Mouse (Mus musculus) spleen, adult 2 months (tissue): ENCODE measurements at regions not wholly inside any gene's neighbourhood (a gene's known extent, or its start where the extent isn't known, plus 50 kb on each side); places are given as distances from the start of the nearest gene placed in this dataset.

ENCODE experiments used
- DNase-seq, 2 experiments: peaks; one replicate each; pipeline versions ENCODE4 v3.0.0 to v3.0.0-alpha.2; 2012 to 2021; ENCODE audit warnings: low spot score in 2 of 2, low read depth in 1 of 2
- H3K27ac ChIP-seq: fragments of 200-500 bp; 2 replicates; pipeline ENCODE4 v1.5.1; 2012; ENCODE audit warnings: low read length, inconsistent platforms; ENCODE audit not compliant: insufficient read depth
- H3K27me3 ChIP-seq: fragments of 200-500 bp; 2 replicates; pipeline ENCODE4 v1.6.1; 2012; ENCODE audit warnings: mild to moderate bottlenecking, moderate library complexity, low read length, inconsistent platforms; ENCODE audit not compliant: control insufficient read depth, insufficient read depth
- H3K36me3 ChIP-seq: fragments of 200-500 bp; 2 replicates; pipeline ENCODE4 v1.6.1; 2012; ENCODE audit warnings: mild to moderate bottlenecking, low read length, inconsistent platforms; ENCODE audit not compliant: control insufficient read depth, insufficient read depth
- H3K4me1 ChIP-seq: fragments of 200-500 bp; 2 replicates; pipeline ENCODE4 v1.6.1; 2011; ENCODE audit warnings: inconsistent platforms; ENCODE audit not compliant: control insufficient read depth, insufficient read depth, insufficient read length
- H3K4me3 ChIP-seq: fragments of 200-500 bp; 2 replicates; pipeline ENCODE4 v1.5.1; 2011; ENCODE audit warnings: mild to moderate bottlenecking, inconsistent platforms; ENCODE audit not compliant: insufficient read depth, insufficient read length; ENCODE audit errors: extremely low read depth
- CTCF ChIP-seq: fragments of 200-500 bp; IDR thresholded peaks from 2 replicates; pipeline ENCODE4 v1.5.1; 2011; ENCODE audit warnings: mild to moderate bottlenecking, inconsistent platforms; ENCODE audit not compliant: insufficient read depth, insufficient read length, insufficient replicate concordance; ENCODE audit errors: extremely low read depth
- POLR2A ChIP-seq: fragments of 200-500 bp; IDR thresholded peaks from 2 replicates; pipeline ENCODE4 v1.6.1; 2011; ENCODE audit warnings: low read depth, low read length, inconsistent platforms
- WGBS: fragments of 180-500 bp; shearing (Covaris S2); methylation state at CpG from one replicate; pipeline ENCODE4 v1.1.7; 2018; 5-methylcytosine and 5-hydroxymethylcytosine counted together

GRCm38 (mm10) chr16:93366383-93366941 is 237.4 kb downstream of the Setd4 start:
- H3K4me1 ChIP-seq = no peaks in the 10 kb centered on the region
- no peaks in the 10 kb centered on the region for H3K36me3 ChIP-seq
- TF ChIP-seq CTCF (no peak), POLR2A (no peak)
- no peak overlapping the region for H3K27ac ChIP-seq
- no peak overlapping the region for H3K4me3 ChIP-seq
- H3K27me3 ChIP-seq = no peaks in the 10 kb centered on the region
- DNase-seq = no peak
- 76% methylated on average over 5 of the region's 5 CpGs for WGBS

- Histone ChIP-seq H3K27ac (no peak overlapping the region), H3K27me3 (no peaks in the 10 kb centered on the region), H3K4me1 (no peaks in the 10 kb centered on the region), H3K4me3 (no peak overlapping the region), H3K36me3 (no peaks in the 10 kb centered on the region)
- WGBS = 74% methylated on average over 3 of the region's 3 CpGs
- DNase-seq = no peak
- TF ChIP-seq POLR2A (no peak), CTCF (no peak)
These were observed 238.5 kb downstream of the Setd4 start for GRCm38 (mm10) chr16:93365236-93365951.

DNA sequence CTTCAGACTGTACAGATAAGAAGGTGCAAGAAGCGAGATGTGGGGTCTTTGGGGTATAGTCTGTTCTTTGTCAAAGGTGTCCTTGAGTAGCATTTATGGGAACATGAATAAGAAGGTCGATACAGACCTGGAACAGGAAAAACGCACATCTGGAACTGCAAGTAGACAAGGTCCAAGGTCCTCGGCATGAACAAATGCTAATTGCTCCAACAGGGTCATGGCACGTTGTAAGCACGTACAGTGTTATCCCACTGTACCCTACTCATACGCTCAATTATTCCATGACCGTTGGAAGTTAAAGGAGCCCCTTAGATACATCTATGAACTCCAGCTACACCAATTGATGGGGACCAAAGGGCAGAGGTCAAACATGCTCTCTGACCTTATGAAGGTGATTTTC is 244.1 kb downstream of the Setd4 start:
- no peaks in the 10 kb centered on the region for H3K36me3 ChIP-seq
- no peak for DNase-seq
- no peaks in the 10 kb centered on the region for H3K27me3 ChIP-seq
- H3K4me3 ChIP-seq = no peak overlapping the region
- no peak for TF ChIP-seq POLR2A
- no peak for TF ChIP-seq CTCF
- H3K4me1 ChIP-seq = no peaks in the 10 kb centered on the region
- 86% methylated on average over 8 of the region's 8 CpGs for WGBS
- no peak overlapping the region for H3K27ac ChIP-seq

DNA sequence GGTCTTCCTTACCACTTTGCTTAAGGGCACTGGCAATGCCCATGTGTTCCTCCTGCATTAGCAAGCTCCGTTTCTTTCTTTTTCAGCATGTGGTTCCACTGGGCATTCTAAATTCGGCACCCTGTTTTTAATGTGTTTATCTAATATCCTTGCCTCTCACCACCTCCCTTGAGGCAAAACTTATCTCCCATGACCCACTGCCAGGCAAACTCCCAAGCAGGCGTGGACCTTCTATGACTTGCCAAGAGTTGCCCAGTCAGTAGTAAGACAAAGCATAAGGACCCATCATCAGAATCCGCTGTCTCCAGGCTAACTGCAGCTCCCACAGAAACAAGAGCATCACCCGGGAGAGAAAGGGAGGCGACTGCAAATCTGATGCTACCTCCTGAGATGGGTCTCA is 245.2 kb downstream of the Setd4 start:
- no peak overlapping the region for H3K27ac ChIP-seq
- no peak for DNase-seq
- no peak for TF ChIP-seq CTCF
- no peak for TF ChIP-seq POLR2A
- H3K27me3 ChIP-seq = no peaks in the 10 kb centered on the region
- no peaks in the 10 kb centered on the region for H3K4me1 ChIP-seq
- no peak overlapping the region for H3K4me3 ChIP-seq
- 88% methylated on average over 6 of the region's 6 CpGs for WGBS
- H3K36me3 ChIP-seq = no peaks in the 10 kb centered on the region

- 55% methylated on average over 4 of the region's 4 CpGs for WGBS
- H3K27ac ChIP-seq = no peak overlapping the region
- no peaks in the 10 kb centered on the region for H3K4me1 ChIP-seq
- no peak for DNase-seq
- no peaks in the 10 kb centered on the region for H3K36me3 ChIP-seq
- TF ChIP-seq CTCF = no peak
- TF ChIP-seq POLR2A = no peak
- no peak overlapping the region for H3K4me3 ChIP-seq
- no peaks in the 10 kb centered on the region for H3K27me3 ChIP-seq
These were observed 245.7 kb downstream of the Setd4 start for GRCm38 (mm10) chr16:93358166-93358565.

DNA sequence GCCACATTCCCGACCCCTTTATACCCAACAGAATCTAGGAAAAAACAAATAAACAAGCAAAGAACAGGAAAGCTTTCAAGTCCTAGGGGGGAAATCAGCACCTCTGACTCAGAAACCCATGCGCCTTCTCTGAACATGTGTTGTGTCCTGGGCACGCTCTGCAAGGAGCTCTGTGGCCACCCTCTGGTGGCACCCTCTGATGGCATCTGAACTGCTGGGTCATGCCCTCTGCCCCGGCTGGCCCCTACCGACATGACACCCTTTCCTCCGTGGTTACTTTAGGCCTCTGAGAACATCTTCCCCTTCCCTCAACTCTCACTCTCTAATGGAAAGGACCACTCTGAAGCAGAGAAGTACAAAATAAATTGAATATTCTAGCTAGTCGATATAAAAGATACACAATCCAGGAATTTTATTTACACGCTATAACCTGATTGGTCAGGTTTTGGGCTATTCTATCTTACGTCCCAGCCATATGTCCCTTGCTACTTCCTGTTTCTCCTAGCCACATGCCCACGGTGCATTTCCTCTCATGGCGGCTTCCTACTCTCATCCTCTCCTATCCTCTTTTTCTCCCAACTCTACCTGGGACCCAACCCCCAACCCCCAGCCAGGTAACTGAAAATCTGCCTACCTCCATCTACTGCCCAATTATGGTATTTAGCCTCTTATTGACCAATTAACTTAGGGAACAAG is 248.5 kb downstream of the Setd4 start:
- Histone ChIP-seq H3K27ac (no peak overlapping the region), H3K4me1 (no peaks in the 10 kb centered on the region), H3K27me3 (no peaks in the 10 kb centered on the region), H3K36me3 (no peaks in the 10 kb centered on the region), H3K4me3 (no peak overlapping the region)
- TF ChIP-seq POLR2A (no peak), CTCF (no peak)
- DNase-seq = no peak
- 67% methylated on average over 11 of the region's 11 CpGs for WGBS

DNA sequence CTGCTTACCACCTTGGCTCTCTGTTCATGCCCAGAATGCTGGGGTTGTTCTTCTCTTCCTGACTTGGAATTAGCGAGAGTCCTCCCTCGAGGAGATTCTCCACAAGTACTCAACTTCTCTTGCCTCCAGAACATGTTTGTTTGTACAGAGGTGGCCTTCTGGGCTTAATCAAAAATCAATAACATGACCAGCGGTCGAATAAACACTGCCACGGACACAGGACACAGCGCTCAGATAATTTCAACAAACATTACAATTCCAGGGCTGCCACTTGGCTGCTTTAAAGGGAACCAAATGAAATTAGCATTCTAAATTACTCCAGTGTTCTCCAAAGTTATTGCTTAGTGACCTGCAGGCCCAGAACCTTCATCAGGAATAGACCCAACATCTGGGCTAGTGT is 249.9 kb downstream of the Setd4 start:
- 89% methylated on average over 6 of the region's 6 CpGs for WGBS
- TF ChIP-seq CTCF = no peak
- TF ChIP-seq POLR2A = no peak
- H3K4me3 ChIP-seq = no peak overlapping the region
- H3K27ac ChIP-seq = no peak overlapping the region
- no peaks in the 10 kb centered on the region for H3K36me3 ChIP-seq
- H3K4me1 ChIP-seq = no peaks in the 10 kb centered on the region
- DNase-seq = no peak
- H3K27me3 ChIP-seq = no peaks in the 10 kb centered on the region
